Mouse (Mus musculus): Measurements from ENCODE around the gene Btg4. TPM values are rescaled to one million over a fixed set of nuclear protein-coding genes. Genes with fewer than 3 reads are reported as not detected.

Btg4 gene
- polyA plus RNA-seq, 1 experiment from 2014 or later = not detected

DNA sequence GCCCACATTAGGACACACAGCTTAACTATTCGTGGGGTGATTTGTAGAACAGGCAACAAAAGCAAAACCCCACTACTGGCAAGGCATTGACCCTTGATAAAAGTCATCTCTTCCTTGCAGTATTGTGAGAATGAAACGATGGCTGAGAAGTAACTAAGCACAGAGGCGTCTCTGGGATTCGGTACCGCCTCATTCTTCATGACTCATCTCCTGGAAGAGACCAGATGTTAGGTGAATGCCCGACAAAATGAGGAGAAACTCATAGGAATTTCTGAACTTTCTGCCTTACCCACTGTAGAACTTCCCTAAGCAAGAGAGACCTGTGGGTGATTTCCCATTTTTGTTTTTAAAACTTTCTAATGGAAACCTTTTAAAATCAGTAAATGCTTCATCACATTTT lies 18.6 kb upstream of the Btg4 start:
- WGBS = 68% methylated on average over 6 of the region's 6 CpGs
- H3K4me2 ChIP-seq = no peak overlapping the region
- H3K36me3 ChIP-seq = no peaks in the 10 kb centered on the region
- no peaks in the 10 kb centered on the region for H3K27me3 ChIP-seq
- no peak overlapping the region for H3K9ac ChIP-seq
- H3K4me3 ChIP-seq = no peak overlapping the region
- no peaks in the 10 kb centered on the region for H3K4me1 ChIP-seq
- ATAC-seq (ENCODE audit: borderline replicate concordance, extremely low read depth, low FRiP score, low TSS enrichment) = no peak
- H3K27ac ChIP-seq = no peak overlapping the region
- H3K9me3 ChIP-seq = no peaks in the 10 kb centered on the region

GRCm38 (mm10) chr9:51052180-51052579 lies 8.5 kb upstream of the Btg4 start:
- ATAC-seq (ENCODE audit: borderline replicate concordance, extremely low read depth, low FRiP score, low TSS enrichment) = no peak
- no peaks in the 10 kb centered on the region for H3K4me1 ChIP-seq
- no peak overlapping the region for H3K4me2 ChIP-seq
- no peaks in the 10 kb centered on the region for H3K36me3 ChIP-seq
- no peak overlapping the region for H3K27ac ChIP-seq
- H3K9ac ChIP-seq = no peak overlapping the region
- H3K27me3 ChIP-seq = no peaks in the 10 kb centered on the region
- 49% methylated on average over 3 of the region's 3 CpGs for WGBS
- no peak overlapping the region for H3K4me3 ChIP-seq
- H3K9me3 ChIP-seq = no peaks in the 10 kb centered on the region

- Histone ChIP-seq H3K27ac (no peak overlapping the region), H3K9me3 (no peaks in the 10 kb centered on the region), H3K27me3 (no peaks in the 10 kb centered on the region), H3K4me2 (no peak overlapping the region), H3K9ac (no peak overlapping the region), H3K36me3 (no peaks in the 10 kb centered on the region), H3K4me3 (no peak overlapping the region), H3K4me1 (no peaks in the 10 kb centered on the region)
- 62% methylated on average over 3 of the region's 3 CpGs for WGBS
- ATAC-seq (ENCODE audit: borderline replicate concordance, extremely low read depth, low FRiP score, low TSS enrichment) = no peak
These were observed 4.1 kb upstream of the Btg4 start for GRCm38 (mm10) chr9:51056360-51057324.

DNA sequence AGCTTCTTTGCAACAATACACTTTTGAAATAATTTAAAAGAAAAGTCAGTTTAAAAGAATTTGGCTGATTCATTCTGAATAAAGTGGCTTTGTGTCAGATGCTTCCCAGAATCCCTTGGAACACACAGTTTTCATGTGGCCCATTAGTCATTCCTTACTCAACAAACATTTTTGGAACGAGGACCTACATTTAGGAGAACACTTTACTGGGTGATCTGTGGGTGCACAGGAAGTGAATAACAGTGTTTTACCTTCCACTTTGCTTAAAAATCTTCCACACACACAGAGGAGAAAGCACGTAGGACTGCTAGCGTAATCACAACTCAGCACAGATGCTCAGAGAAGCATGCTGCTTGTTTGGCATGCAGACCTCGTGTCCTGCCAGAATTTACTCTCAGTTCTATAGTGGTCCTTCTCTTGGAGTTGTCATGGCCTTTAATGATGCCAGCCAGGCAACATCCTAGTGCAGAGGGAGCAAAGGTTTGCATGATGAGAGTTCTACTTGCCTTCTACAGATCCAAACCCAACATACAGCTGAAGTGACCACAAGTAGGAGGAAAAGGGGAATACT lies 1.7 kb upstream of the Btg4 start:
- Histone ChIP-seq H3K27me3 (no peaks in the 10 kb centered on the region), H3K9me3 (no peaks in the 10 kb centered on the region), H3K9ac (no peak overlapping the region), H3K4me1 (no peaks in the 10 kb centered on the region), H3K36me3 (no peaks in the 10 kb centered on the region; the same call in 1 of the 2 replicates), H3K4me2 (no peak overlapping the region), H3K27ac (no peak overlapping the region), H3K4me3 (no peak overlapping the region)
- 68% methylated on average over 4 of the region's 4 CpGs for WGBS
- no peak for ATAC-seq (ENCODE audit: borderline replicate concordance, extremely low read depth, low FRiP score, low TSS enrichment)

GRCm38 (mm10) chr9:51068202-51068601 lies 7.5 kb downstream of the Btg4 start:
- ATAC-seq (ENCODE audit: borderline replicate concordance, extremely low read depth, low FRiP score, low TSS enrichment) = no peak
- whole genome bisulfite sequencing = 49% methylated on average over 3 of the region's 3 CpGs
- Histone ChIP-seq H3K4me2 (no peak overlapping the region), H3K4me1 (no peaks in the 10 kb centered on the region), H3K36me3 (no peaks in the 10 kb centered on the region), H3K9me3 (no peaks in the 10 kb centered on the region), H3K9ac (no peak overlapping the region), H3K27ac (no peak overlapping the region), H3K27me3 (no peaks in the 10 kb centered on the region), H3K4me3 (no peak overlapping the region)

DNA sequence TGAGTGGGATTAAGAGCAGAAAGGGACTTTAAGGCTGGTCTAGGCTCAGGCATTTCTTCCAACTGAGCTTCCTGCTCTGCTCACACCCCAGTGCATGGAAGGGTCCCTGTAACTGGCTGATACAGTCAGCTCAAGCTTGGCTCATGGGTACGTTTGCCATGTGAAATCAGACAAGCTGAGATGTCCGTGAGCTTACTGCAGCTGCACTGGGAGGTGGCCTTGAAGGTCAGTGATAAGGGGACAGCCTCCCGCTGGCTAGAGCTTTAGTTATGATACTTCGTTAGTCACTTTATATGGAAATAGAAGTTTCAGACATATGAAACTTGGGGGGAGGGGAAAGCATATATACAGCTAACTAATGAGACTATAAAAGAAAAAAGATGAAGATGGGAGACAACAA lies 10.1 kb downstream of the Btg4 start:
- no peaks in the 10 kb centered on the region for H3K36me3 ChIP-seq
- no peak for ATAC-seq (ENCODE audit: borderline replicate concordance, extremely low read depth, low FRiP score, low TSS enrichment)
- no peak overlapping the region for H3K9ac ChIP-seq
- no peak overlapping the region for H3K4me3 ChIP-seq
- no peak overlapping the region for H3K27ac ChIP-seq
- WGBS = 65% methylated on average over 4 of the region's 4 CpGs
- no peaks in the 10 kb centered on the region for H3K27me3 ChIP-seq
- H3K9me3 ChIP-seq = no peaks in the 10 kb centered on the region
- H3K4me2 ChIP-seq = no peak overlapping the region
- H3K4me1 ChIP-seq = peaks cover 2% of the 10 kb centered on the region; the same call in 1 of the 2 replicates

DNA sequence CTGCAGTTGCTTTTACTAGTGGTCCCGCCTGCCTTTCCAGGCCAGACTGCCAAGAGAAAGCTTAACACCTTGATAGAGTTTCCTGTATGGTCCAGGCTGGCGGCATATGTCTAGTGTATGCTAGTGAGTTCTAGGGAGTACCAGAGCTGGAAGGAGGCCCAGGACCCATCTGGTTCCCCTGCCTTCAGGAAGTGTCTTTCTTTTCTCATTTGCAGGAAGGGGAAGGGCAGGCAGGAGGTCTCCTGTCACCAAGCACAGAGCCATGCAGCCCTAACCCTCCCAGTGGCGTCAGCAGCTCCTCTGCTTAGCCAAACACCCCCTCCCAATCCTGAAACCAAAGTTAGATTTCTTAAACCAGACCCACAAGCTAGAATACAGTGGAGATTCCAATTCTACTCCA lies 15.1 kb downstream of the Btg4 start:
- WGBS = 20% methylated on average over 3 of the region's 3 CpGs
- peaks cover 15% of the 10 kb centered on the region for H3K4me1 ChIP-seq
- ATAC-seq (ENCODE audit: borderline replicate concordance, extremely low read depth, low FRiP score, low TSS enrichment) = peak; percentile 21; the same call in 1 of the 2 replicates
- H3K27ac ChIP-seq = no peak overlapping the region
- H3K9me3 ChIP-seq = no peaks in the 10 kb centered on the region
- H3K4me3 ChIP-seq = peak overlapping the region; percentile 50
- H3K9ac ChIP-seq = no peak overlapping the region
- no peaks in the 10 kb centered on the region for H3K36me3 ChIP-seq
- no peaks in the 10 kb centered on the region for H3K27me3 ChIP-seq
- H3K4me2 ChIP-seq = peak overlapping the region; percentile 97

DNA sequence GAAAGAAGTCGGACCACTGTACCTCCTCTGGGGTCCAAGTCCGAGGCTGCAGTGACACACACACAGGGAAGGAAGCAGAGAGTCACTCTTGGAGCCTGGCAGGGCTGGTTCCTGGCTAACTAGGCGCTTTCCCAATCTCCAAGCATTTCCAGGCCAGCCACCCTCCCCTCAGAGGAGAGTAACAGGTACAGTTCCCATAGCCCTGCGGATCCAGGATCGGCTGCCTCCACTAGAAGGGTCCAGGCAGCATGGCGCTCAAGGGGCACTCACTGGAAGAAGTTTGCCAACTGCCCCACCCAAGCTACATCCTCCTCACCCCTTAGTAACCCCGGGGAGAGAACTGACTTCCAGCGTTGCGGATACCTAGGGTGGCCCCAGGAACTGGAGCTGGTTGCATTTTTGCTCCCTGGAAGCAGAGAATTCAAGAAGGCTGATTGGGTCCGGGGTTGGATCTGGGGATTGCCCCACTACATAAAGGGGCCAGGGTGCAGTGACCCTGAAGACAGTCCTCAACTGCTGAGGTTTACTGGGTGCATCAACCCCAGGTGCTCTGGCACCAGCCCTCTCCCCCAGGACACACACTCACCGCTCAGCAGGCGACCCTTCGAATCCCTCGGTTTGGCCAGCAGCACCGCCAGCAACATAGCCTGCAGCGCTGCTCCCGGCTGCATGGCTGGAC lies 15.7 kb downstream of the Btg4 start:
- ATAC-seq (ENCODE audit: borderline replicate concordance, extremely low read depth, low FRiP score, low TSS enrichment) = peak; percentile 24
- H3K9me3 ChIP-seq = no peaks in the 10 kb centered on the region
- peak overlapping the region; percentile 34 for H3K9ac ChIP-seq
- no peaks in the 10 kb centered on the region for H3K27me3 ChIP-seq
- H3K4me3 ChIP-seq = peak overlapping the region; percentile 50
- H3K36me3 ChIP-seq = no peaks in the 10 kb centered on the region
- 0% methylated on average over 17 of the region's 17 CpGs for WGBS
- peak overlapping the region; percentile 43; the same call in 1 of the 2 replicates for H3K27ac ChIP-seq
- peaks cover 15% of the 10 kb centered on the region for H3K4me1 ChIP-seq
- peak overlapping the region; percentile 97 for H3K4me2 ChIP-seq

GRCm38 (mm10) chr9:51076979-51077315 lies 16.2 kb downstream of the Btg4 start, which contains the start of gene Layn:
Gene Layn, minus strand, starts transcription at chr9:51077094.
- H3K4me1 ChIP-seq = peaks cover 15% of the 10 kb centered on the region
- WGBS = 0% methylated on average over 14 of the region's 14 CpGs

DNA sequence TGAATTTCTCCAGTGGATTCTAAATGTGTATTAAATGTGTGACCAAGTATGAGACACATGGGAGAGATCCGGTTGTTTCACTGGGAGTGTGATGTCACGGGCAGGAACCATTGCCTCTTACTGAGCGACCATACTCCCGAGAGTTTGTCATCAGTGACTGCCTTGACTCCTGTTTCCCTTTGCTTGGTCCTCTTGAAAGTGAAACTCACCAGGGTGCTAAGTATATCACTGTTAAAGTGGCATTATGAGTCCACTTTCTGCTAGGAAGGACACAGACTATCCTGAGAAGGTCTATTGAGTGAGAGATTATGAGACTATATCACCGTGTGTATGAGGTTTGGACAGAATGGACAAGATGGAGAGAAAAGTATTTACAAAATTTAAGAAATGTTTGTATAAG lies 20.9 kb downstream of the Btg4 start:
- Histone ChIP-seq H3K4me2 (no peak overlapping the region), H3K36me3 (no peaks in the 10 kb centered on the region), H3K27ac (no peak overlapping the region), H3K9ac (no peak overlapping the region), H3K9me3 (no peaks in the 10 kb centered on the region), H3K4me3 (no peak overlapping the region), H3K4me1 (peaks cover 7% of the 10 kb centered on the region), H3K27me3 (no peaks in the 10 kb centered on the region)
- ATAC-seq (ENCODE audit: borderline replicate concordance, extremely low read depth, low FRiP score, low TSS enrichment) = no peak
- 69% methylated on average over 5 of the region's 5 CpGs for WGBS

More at GRCm38 (mm10) chr9:51076979-51077315, 16.2 kb downstream of the Btg4 start, which contains the start of gene Layn:
- no peaks in the 10 kb centered on the region for H3K36me3 ChIP-seq
- H3K9me3 ChIP-seq = no peaks in the 10 kb centered on the region
- H3K4me2 ChIP-seq = peak within 1 kb of the TSS; percentile 97
- H3K27ac ChIP-seq = peak within 1 kb of the TSS; percentile 51
- peak within 1 kb of the TSS; percentile 50 for H3K4me3 ChIP-seq
- H3K27me3 ChIP-seq = no peaks in the 10 kb centered on the region
- ATAC-seq (ENCODE audit: borderline replicate concordance, extremely low read depth, low FRiP score, low TSS enrichment) = peak; percentile 99
- H3K9ac ChIP-seq = peak within 1 kb of the TSS; percentile 34

DNA sequence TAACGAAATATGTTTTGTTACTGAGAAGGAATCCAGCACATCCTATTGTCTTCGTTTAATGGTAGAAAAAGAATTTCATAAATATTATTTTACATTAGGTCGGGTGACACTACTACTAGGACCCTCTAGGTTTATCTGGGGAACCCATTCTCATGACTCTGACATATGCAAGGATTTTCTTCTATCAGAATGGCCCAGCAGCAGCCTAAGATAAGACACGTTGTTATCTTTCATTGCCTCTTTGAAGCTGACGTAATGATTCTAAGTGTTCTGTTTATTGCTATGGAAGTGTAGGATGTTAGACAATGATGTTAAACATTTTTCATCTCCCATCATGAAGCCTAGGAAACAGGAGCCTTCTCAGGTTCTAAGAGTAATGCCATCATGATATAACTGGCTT lies 33.0 kb downstream of the Btg4 start:
- Histone ChIP-seq H3K4me1 (no peaks in the 10 kb centered on the region), H3K4me3 (no peak overlapping the region), H3K9me3 (no peaks in the 10 kb centered on the region), H3K27ac (no peak overlapping the region), H3K9ac (no peak overlapping the region), H3K4me2 (no peak overlapping the region), H3K27me3 (no peaks in the 10 kb centered on the region), H3K36me3 (no peaks in the 10 kb centered on the region)
- ATAC-seq (ENCODE audit: borderline replicate concordance, extremely low read depth, low FRiP score, low TSS enrichment) = no peak
- 43% methylated on average over 5 of the region's 5 CpGs for WGBS

DNA sequence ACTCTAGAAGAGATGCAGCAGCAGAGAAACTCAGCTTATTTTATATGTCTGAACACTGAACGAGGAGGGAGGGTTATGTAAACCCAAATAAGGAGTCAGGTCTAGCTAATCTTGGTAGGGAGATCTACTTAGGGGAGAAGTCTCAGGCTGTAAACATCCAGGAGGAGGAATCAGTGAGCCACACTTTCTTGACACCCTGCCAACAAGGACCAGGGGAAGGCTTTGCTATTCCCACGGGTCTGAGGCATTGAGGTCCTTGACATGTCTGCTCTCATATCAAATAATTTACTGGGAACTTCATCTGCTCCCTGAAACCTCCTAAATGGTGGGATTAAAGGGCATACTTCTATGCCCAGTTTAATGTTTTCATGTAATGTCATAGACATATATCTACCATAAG lies 35.6 kb downstream of the Btg4 start:
- Histone ChIP-seq H3K36me3 (no peaks in the 10 kb centered on the region), H3K4me1 (no peaks in the 10 kb centered on the region), H3K4me2 (no peak overlapping the region), H3K27me3 (peaks cover 8% of the 10 kb centered on the region; the same call in 1 of the 2 replicates), H3K9ac (no peak overlapping the region), H3K9me3 (no peaks in the 10 kb centered on the region), H3K27ac (no peak overlapping the region), H3K4me3 (no peak overlapping the region)
- 27% methylated on average over 2 of the region's 2 CpGs for WGBS
- ATAC-seq (ENCODE audit: borderline replicate concordance, extremely low read depth, low FRiP score, low TSS enrichment) = no peak
